Mouse (Mus musculus) embryonic facial prominence, embryonic 15.5 days (tissue): Measurements from ENCODE around the gene Cdk20. TPM values are rescaled to one million over a fixed set of nuclear protein-coding genes. Genes with fewer than 3 reads are reported as not detected.

Source experiments
- ATAC-seq: fragments of 200-750 bp; cut with Nextera tagmentation; 2 replicates; pipeline ENCODE4 v1.8.0; 2017; ENCODE audit warnings: low read depth, moderate TSS enrichment; ENCODE audit not compliant: insufficient number of reproducible peaks, low FRiP score, low TSS enrichment
- H3K27ac ChIP-seq: fragments of 300-500 bp; sonication (generic); replicated peaks from 2 replicates; pipeline ENCODE4 v1.5.1; 2015; ENCODE audit warnings: mild to moderate bottlenecking, inconsistent platforms
- H3K27me3 ChIP-seq: fragments of 300-500 bp; sonication (generic); 2 replicates; pipeline ENCODE4 v1.6.1; 2015; ENCODE audit warnings: inconsistent platforms
- H3K36me3 ChIP-seq: fragments of 300-500 bp; sonication (generic); 2 replicates; pipeline ENCODE4 v1.6.1; 2015; ENCODE audit warnings: mild to moderate bottlenecking, inconsistent platforms
- H3K4me1 ChIP-seq: fragments of 300-500 bp; sonication (generic); 2 replicates; pipeline ENCODE4 v1.6.1; 2015; ENCODE audit warnings: inconsistent platforms
- H3K4me2 ChIP-seq: fragments of 300-500 bp; sonication (generic); replicated peaks from 2 replicates; pipeline ENCODE4 v1.6.1; 2015; ENCODE audit warnings: mild to moderate bottlenecking, inconsistent platforms
- H3K4me3 ChIP-seq: fragments of 300-500 bp; sonication (generic); replicated peaks from 2 replicates; pipeline ENCODE4 v1.5.1; 2015; ENCODE audit warnings: mild to moderate bottlenecking, inconsistent platforms
- H3K9ac ChIP-seq: fragments of 300-500 bp; sonication (generic); 2 replicates; pipeline ENCODE4 v1.6.1; 2015; ENCODE audit warnings: inconsistent platforms
- H3K9me3 ChIP-seq: fragments of 300-500 bp; sonication (generic); replicated peaks from 2 replicates; pipeline ENCODE4 v1.6.1; 2016; ENCODE audit warnings: inconsistent platforms
- WGBS: fragments of 180-500 bp; shearing (Covaris S2); methylation state at CpG from one replicate; pipeline ENCODE4 v1.1.7; 2015; 5-methylcytosine and 5-hydroxymethylcytosine counted together
- polyA plus RNA-seq: library from polyadenylated mRNA; unstranded; fragments of >200 nt; fragmentation: Nextera tagmentation; extraction: Ambion mirVana; gene quantifications from 2 replicates; pipeline ENCODE4 v1.2.1, GENCODE M21; 2015

Cdk20 gene
- 14.9 and 16.8 TPM in 2 replicates for polyA plus RNA-seq

- Histone ChIP-seq H3K9me3 (no peaks in the 10 kb centered on the region), H3K27me3 (no peaks in the 10 kb centered on the region), H3K4me2 (peak within 1 kb of the TSS; percentile 80), H3K27ac (peak within 1 kb of the TSS; percentile 89), H3K9ac (peak within 1 kb of the TSS; percentile 56), H3K4me1 (peaks cover 12% of the 10 kb centered on the region), H3K4me3 (peak within 1 kb of the TSS; percentile 69), H3K36me3 (0 out of 2 replicates have a peak, but pooled peaks cover 4% of the 10 kb centered on the region)
- under 1% methylated on average over 57 of the region's 57 CpGs for whole genome bisulfite sequencing
- peak; percentile 98 for ATAC-seq
Observed at GRCm38 (mm10) chr13:64432017-64432995, at the start of gene Cdk20. TSS of gene Cdk20 (plus strand) at chr13:64432314.

DNA sequence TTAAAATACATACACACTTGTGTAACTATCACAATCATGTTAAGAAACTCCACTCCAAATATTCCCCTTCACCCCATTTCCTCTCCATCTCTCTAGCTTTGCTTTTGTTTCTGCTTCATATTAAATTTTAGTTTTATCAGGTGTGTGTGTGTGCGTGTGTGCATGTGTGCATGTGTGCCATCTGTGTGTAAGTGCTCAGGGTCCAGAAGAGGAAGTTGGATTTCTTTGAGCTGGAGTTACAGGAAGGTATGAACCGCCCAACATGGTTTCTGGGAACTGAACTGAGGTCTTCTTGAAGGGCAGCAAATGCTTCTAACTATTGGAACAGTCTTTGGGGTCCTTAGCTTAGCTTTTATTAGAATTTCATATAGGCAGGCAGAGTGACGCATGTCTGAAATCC lies 47.2 kb upstream of the Cdk20 start:
- no peak for ATAC-seq
- no peaks in the 10 kb centered on the region for H3K27me3 ChIP-seq
- H3K27ac ChIP-seq, result no peak overlapping the region
- H3K9me3 ChIP-seq, result no peaks in the 10 kb centered on the region
- H3K9ac ChIP-seq, result no peak overlapping the region
- H3K4me3 ChIP-seq, result no peak overlapping the region
- 82% methylated on average over 3 of the region's 3 CpGs for WGBS
- H3K36me3 ChIP-seq, result no peaks in the 10 kb centered on the region
- no peaks in the 10 kb centered on the region for H3K4me1 ChIP-seq
- H3K4me2 ChIP-seq, result no peak overlapping the region

DNA sequence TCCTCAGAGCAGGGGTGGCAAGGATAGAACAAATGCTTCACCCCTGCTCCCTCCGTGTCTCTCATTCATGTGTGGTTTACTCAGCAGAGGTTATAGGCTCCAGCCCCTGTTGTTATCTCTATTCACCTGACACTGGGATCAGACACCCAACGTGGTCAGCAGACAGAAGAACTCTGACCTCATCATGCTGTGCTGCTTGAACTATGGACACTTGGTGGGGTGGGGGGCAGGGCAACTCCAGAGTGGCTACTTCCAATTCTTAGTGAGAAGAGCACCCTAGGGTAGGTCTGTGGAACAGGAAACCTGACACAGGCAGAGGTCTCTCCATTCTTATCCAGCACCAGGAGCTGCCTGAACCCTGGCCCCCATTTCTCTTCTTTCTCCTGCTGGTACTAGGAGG lies 46.1 kb upstream of the Cdk20 start:
- ATAC-seq, result no peak
- Histone ChIP-seq H3K27ac (no peak overlapping the region), H3K4me1 (no peaks in the 10 kb centered on the region), H3K9ac (no peak overlapping the region), H3K27me3 (no peaks in the 10 kb centered on the region), H3K9me3 (no peaks in the 10 kb centered on the region), H3K4me3 (no peak overlapping the region), H3K36me3 (no peaks in the 10 kb centered on the region), H3K4me2 (no peak overlapping the region)
- WGBS, result 57% methylated on average over 2 of the region's 2 CpGs

DNA sequence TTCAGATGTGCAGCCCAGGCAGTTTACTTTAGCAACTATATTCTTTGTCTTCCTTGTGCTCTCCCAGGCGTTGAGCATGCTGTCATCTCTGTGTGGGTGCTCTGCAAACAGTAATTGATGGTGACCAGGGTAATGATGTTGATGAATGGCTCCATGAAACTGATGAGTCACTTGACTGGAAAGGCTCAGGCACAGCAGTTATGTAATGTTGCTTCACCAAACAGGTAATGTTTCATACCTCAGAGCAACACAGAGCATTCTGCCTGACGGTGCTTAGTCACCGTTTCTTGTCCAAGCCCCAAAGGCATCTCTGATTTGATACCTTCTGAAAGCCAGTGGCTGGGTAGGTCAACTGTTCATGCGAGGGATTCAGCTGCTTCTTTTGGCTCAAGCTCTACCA lies 43.7 kb upstream of the Cdk20 start:
- Histone ChIP-seq H3K4me2 (no peak overlapping the region), H3K27me3 (no peaks in the 10 kb centered on the region), H3K9ac (no peak overlapping the region), H3K27ac (no peak overlapping the region), H3K36me3 (no peaks in the 10 kb centered on the region), H3K4me3 (no peak overlapping the region), H3K9me3 (no peaks in the 10 kb centered on the region), H3K4me1 (no peaks in the 10 kb centered on the region)
- 45% methylated on average over 4 of the region's 4 CpGs for WGBS
- no peak for ATAC-seq

GRCm38 (mm10) chr13:64396979-64397378 lies 35.1 kb upstream of the Cdk20 start:
- ATAC-seq, result no peak
- Histone ChIP-seq H3K36me3 (no peaks in the 10 kb centered on the region), H3K4me1 (0 out of 2 replicates have a peak, but pooled peaks cover 9% of the 10 kb centered on the region), H3K4me3 (no peak overlapping the region), H3K27me3 (no peaks in the 10 kb centered on the region), H3K4me2 (no peak overlapping the region), H3K27ac (no peak overlapping the region), H3K9me3 (no peaks in the 10 kb centered on the region), H3K9ac (no peak overlapping the region)
- 65% methylated on average over 8 of the region's 8 CpGs for WGBS

DNA sequence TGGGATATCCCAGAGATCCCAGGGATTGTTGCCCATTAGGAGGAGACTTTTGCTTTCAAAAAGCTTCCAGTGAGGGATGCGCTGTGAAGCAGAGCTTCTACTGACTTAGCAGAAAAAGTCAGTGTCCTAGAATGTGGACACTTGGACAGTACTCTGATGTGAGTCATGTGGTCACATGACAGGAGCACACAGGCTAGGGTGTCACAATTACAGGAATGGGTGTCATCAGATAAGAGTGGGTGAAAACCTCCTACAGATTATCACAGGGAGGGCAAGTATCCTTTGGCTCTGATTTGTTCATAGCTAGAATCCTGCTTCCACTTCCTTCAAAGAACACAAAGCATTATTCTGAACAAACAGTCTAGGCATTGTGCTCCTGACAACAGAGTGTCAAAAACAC lies 34.0 kb upstream of the Cdk20 start:
- no peak overlapping the region for H3K27ac ChIP-seq
- H3K36me3 ChIP-seq, result no peaks in the 10 kb centered on the region
- 0 out of 2 replicates have a peak, but pooled peaks cover 9% of the 10 kb centered on the region for H3K4me1 ChIP-seq
- no peak overlapping the region for H3K9ac ChIP-seq
- no peak overlapping the region for H3K4me2 ChIP-seq
- H3K27me3 ChIP-seq, result no peaks in the 10 kb centered on the region
- H3K9me3 ChIP-seq, result no peaks in the 10 kb centered on the region
- ATAC-seq, result no peak
- WGBS, result 93% methylated on average over 1 of the region's 1 CpGs
- H3K4me3 ChIP-seq, result no peak overlapping the region

GRCm38 (mm10) chr13:64399906-64400305 lies 32.2 kb upstream of the Cdk20 start:
- 80% methylated on average over 3 of the region's 3 CpGs for WGBS
- H3K9me3 ChIP-seq, result no peaks in the 10 kb centered on the region
- no peak overlapping the region for H3K4me2 ChIP-seq
- no peak overlapping the region for H3K9ac ChIP-seq
- 0 out of 2 replicates have a peak, but pooled peaks cover 9% of the 10 kb centered on the region for H3K4me1 ChIP-seq
- ATAC-seq, result no peak
- no peak overlapping the region for H3K4me3 ChIP-seq
- H3K27me3 ChIP-seq, result no peaks in the 10 kb centered on the region
- no peaks in the 10 kb centered on the region for H3K36me3 ChIP-seq
- no peak overlapping the region for H3K27ac ChIP-seq

DNA sequence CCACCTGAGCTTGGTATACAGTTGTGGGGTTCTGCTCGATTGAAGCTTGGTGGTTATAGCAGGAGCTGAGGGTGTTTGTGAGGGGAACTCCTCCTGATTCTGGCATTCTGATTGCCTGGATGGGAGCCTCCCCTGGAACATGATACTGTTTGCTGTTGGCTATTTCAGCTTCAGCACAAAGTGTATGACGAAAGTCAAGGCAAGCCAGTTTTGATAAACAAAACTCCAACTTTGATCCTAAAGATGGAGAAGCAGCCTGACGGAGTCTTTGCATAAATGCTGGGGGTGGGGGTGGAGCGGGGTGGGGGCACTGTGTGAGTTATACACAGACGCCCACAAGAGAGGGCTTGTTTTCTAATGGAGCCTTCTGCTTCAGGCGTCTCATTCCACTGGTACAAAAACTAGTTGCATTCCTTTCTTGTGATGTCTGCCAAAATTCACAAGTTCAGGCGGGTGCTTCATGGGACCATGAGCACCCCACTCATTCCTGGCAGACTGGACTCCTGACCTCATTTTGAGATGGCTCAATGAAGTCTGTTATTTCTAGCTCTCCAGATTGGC lies 31.2 kb upstream of the Cdk20 start:
- peak overlapping the region; percentile 63; the same call in 1 of the 2 replicates for H3K27ac ChIP-seq
- 20% methylated on average over 7 of the region's 7 CpGs for WGBS

DNA sequence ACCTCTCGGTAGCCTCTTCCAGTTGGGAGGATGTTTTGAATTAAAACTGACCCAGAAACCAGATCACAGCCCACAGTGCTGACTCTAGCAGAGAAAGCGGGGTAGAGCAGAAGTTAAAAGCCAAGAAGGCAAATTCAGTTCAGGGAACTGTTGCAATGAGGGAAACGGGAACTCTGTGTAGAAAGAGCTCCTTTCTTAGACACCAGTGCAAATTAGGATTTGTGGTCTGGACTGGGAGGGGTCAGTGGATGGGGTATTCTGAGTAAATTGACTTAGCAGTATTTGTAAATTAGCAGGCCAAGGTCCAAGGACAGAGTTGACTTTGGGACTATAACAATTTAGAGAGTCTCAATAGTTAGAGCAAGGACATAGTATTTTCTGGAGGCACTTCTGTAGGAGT lies 30.1 kb upstream of the Cdk20 start:
- Histone ChIP-seq H3K9ac (no peak overlapping the region), H3K4me3 (no peak overlapping the region), H3K4me2 (no peak overlapping the region), H3K4me1 (0 out of 2 replicates have a peak, but pooled peaks cover 9% of the 10 kb centered on the region), H3K36me3 (no peaks in the 10 kb centered on the region), H3K27me3 (no peaks in the 10 kb centered on the region), H3K27ac (0 out of 2 replicates have a peak overlapping the region, but pooled peaks have one; percentile 17), H3K9me3 (no peaks in the 10 kb centered on the region)
- WGBS, result 27% methylated on average over 3 of the region's 3 CpGs
- ATAC-seq, result no peak

More for the DNA sequence above, 31.2 kb upstream of the Cdk20 start:
- ATAC-seq, result peak; percentile 53; the same call in 1 of the 2 replicates
- no peak overlapping the region for H3K9ac ChIP-seq
- H3K4me3 ChIP-seq, result no peak overlapping the region
- no peak overlapping the region; the same call in 1 of the 2 replicates for H3K4me2 ChIP-seq
- no peaks in the 10 kb centered on the region for H3K36me3 ChIP-seq
- H3K9me3 ChIP-seq, result no peaks in the 10 kb centered on the region
- H3K27me3 ChIP-seq, result no peaks in the 10 kb centered on the region
- H3K4me1 ChIP-seq, result 0 out of 2 replicates have a peak, but pooled peaks cover 9% of the 10 kb centered on the region

- no peak overlapping the region for H3K27ac ChIP-seq
- no peak overlapping the region for H3K4me2 ChIP-seq
- no peak overlapping the region for H3K4me3 ChIP-seq
- no peak overlapping the region for H3K9ac ChIP-seq
- WGBS, result 73% methylated on average over 10 of the region's 10 CpGs
- ATAC-seq, result no peak
- 0 out of 2 replicates have a peak, but pooled peaks cover 9% of the 10 kb centered on the region for H3K4me1 ChIP-seq
- no peaks in the 10 kb centered on the region for H3K36me3 ChIP-seq
- no peaks in the 10 kb centered on the region for H3K9me3 ChIP-seq
- no peaks in the 10 kb centered on the region for H3K27me3 ChIP-seq
Observed at GRCm38 (mm10) chr13:64402504-64402949, 29.6 kb upstream of the Cdk20 start.

DNA sequence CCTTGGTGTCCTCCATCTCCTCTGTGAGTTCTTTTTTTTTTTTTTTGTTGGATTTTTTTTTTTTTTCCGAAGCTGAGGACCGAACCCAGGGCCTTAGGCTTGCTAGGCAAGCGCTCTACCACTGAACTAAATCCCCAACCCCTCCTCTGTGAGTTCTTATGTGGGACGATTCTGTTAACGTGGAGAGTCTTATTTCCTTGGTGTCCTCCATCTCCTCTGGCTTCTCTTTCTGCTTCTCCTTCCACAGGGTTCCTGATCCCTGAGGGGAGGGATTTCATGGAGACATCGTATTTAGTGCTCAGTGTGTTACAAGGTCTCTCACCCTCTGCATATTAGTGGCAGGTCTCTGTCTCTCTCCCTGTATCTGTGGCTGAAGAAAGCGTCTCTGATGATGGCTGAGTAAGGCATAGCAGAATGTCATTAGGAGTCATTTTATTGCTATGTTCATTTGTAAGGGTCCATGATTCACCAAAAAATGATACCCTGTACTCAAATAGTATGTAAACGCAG lies 29.1 kb upstream of the Cdk20 start:
- Histone ChIP-seq H3K36me3 (no peaks in the 10 kb centered on the region), H3K27ac (no peak overlapping the region), H3K9me3 (no peaks in the 10 kb centered on the region), H3K4me3 (no peak overlapping the region), H3K4me1 (0 out of 2 replicates have a peak, but pooled peaks cover 9% of the 10 kb centered on the region), H3K27me3 (no peaks in the 10 kb centered on the region), H3K4me2 (no peak overlapping the region), H3K9ac (no peak overlapping the region)
- WGBS, result 79% methylated on average over 8 of the region's 8 CpGs
- no peak for ATAC-seq
